Mouse (Mus musculus) B cell, adult 2 months (primary cell): ENCODE results near the gene Ankmy1.

ENCODE experiments used
- DNase-seq, 2 experiments: peaks; one replicate each; pipeline ENCODE4 v3.0.0; 2022

The Ankmy1 gene

DNA sequence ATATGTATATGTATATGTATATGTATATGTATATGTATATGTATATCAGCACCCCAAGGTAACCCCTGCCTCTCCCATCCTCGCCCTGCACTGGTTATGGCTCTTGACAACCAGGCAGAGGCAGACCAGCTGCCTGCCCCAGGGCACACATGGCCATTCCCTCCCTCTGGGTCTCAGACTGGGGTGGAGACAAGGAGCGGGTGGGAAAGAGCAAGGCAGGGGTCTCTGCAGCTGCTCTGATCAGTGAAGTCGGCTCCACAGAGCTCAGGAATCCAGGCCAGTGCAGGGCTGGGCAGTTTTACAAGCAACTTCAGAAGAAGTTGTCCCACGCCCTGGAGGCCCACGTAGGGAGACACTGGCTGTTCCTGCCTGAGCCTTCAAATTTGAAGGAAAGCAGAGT is 88.4 kb downstream of the Ankmy1 start:
- no peak for DNase-seq
